Mouse (Mus musculus) small intestine, adult 2 months (tissue): ENCODE data around the gene Ppfia3. TPM values are rescaled to one million over a fixed set of nuclear protein-coding genes. Genes with fewer than 3 reads are reported as not detected.

Experiments
- H3K27ac ChIP-seq: fragments of 200-500 bp; 2 replicates; pipeline ENCODE4 v1.5.1; 2012; ENCODE audit warnings: low read depth, low read length, control low read depth, inconsistent platforms; ENCODE audit not compliant: insufficient read depth
- H3K27me3 ChIP-seq: fragments of 200-500 bp; 2 replicates; pipeline ENCODE4 v1.6.1; 2012; ENCODE audit warnings: mild to moderate bottlenecking, moderate library complexity, low read length, inconsistent platforms; ENCODE audit not compliant: control insufficient read depth, insufficient read depth
- H3K36me3 ChIP-seq: fragments of 200-500 bp; 2 replicates; pipeline ENCODE4 v1.6.1; 2012; ENCODE audit warnings: mild to moderate bottlenecking, low read length, control low read depth, inconsistent platforms; ENCODE audit not compliant: control insufficient read depth, insufficient read depth
- H3K4me1 ChIP-seq: fragments of 200-500 bp; 2 replicates; pipeline ENCODE4 v1.6.1; 2012; ENCODE audit warnings: low read length, inconsistent platforms, mixed read lengths; ENCODE audit not compliant: control insufficient read depth, insufficient read depth, insufficient read length
- H3K4me3 ChIP-seq: fragments of 200-500 bp; 2 replicates; pipeline ENCODE4 v1.5.1; 2012; ENCODE audit warnings: low read depth, mild to moderate bottlenecking, control low read depth, inconsistent platforms, low read length, moderate library complexity
- CTCF ChIP-seq: fragments of 200-500 bp; IDR thresholded peaks from 2 replicates; pipeline ENCODE4 v1.5.1; 2012; ENCODE audit warnings: low read depth, mild to moderate bottlenecking, control low read depth, inconsistent platforms, low read length, moderate library complexity, mixed read lengths; ENCODE audit not compliant: insufficient replicate concordance, insufficient read length; ENCODE audit errors: extremely low read depth
- POLR2A ChIP-seq: fragments of 200-500 bp; IDR thresholded peaks from 2 replicates; pipeline ENCODE4 v1.6.1; 2012; ENCODE audit warnings: low read depth, mild to moderate bottlenecking, control low read depth, inconsistent platforms, low read length, moderate library complexity
- WGBS: fragments of 180-500 bp; shearing (Covaris S2); methylation state at CpG from one replicate; pipeline ENCODE4 v1.1.7; 2018; 5-methylcytosine and 5-hydroxymethylcytosine counted together
- polyA plus RNA-seq: library from polyadenylated mRNA; depleted of rRNA; stranded (reverse); fragments of >200 nt; gene quantifications from 2 replicates; pipeline ENCODE4 v1.2.3, GENCODE M21; 2012

Ppfia3 gene
- polyA plus RNA-seq, 1 experiment = 63.9 TPM

DNA sequence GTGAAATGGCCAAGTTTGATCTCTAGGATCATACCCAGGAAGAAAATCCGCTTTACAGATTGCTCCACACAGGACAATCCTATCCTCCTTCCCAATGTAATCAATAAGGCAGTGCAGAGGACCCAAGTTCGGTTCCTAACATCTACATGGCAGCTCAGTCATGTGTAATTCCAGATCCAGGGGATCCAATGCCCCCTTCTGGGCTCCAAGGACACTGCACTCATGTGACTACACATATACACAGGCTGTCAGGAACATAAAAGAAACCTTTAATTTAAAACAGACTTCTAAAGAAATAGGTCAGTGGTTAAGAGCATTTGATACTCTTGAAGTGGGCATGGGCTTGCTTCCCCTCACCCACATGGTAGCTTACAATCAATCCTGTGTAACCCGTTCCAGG lies 19.3 kb upstream of the Ppfia3 start:
- no peak overlapping the region for H3K27ac ChIP-seq

DNA sequence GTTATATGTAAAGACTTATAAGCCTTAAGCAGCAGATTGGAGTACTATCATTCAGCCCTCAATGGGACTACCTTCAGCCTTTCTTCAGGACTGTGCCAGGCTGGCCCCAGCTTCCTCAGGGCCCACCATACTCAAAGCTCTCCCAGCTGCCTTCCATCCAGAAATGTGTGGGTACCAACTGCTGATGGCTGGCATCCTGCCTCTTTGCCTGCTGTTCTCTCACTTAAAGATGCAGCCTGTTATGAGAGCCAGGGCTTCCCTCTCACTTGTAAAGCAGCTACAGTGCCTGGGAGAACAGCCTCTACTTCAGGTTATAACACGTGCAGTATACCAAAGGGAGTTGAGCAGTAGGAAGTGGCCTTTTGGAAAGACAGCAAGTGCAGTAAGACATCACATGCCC lies 9.2 kb upstream of the Ppfia3 start:
- Histone ChIP-seq H3K36me3 (peaks cover 54% of the 10 kb centered on the region), H3K27me3 (no peaks in the 10 kb centered on the region), H3K4me1 (no peaks in the 10 kb centered on the region), H3K4me3 (no peak overlapping the region), H3K27ac (no peak overlapping the region)
- TF ChIP-seq CTCF = no peak
- no peak for TF ChIP-seq POLR2A
- 87% methylated on average over 1 of the region's 1 CpGs for WGBS

More for the DNA sequence above, 19.3 kb upstream of the Ppfia3 start:
- Histone ChIP-seq H3K27me3 (no peaks in the 10 kb centered on the region), H3K4me3 (no peak overlapping the region), H3K4me1 (no peaks in the 10 kb centered on the region), H3K36me3 (peaks cover 86% of the 10 kb centered on the region)
- 92% methylated on average over 3 of the region's 3 CpGs for WGBS
- TF ChIP-seq POLR2A = no peak

DNA sequence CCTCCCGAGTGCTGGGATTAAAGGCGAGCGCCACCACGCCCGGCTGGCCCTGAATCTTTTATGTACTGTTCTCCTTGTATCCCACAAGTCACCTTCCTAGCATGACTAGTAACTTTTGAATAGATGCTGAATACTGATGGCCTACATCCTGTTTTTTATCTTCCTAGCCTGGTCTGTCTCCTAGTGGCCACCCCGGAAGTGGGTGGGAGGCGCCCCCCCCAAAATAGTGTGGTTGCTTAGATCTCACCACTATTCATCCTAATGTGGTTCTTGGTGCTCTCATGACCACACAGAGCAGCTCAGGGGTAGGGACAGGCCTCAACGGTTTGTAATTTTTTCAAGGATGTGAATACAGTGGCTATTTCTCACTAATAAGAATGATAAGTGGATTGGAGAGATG lies 7.8 kb upstream of the Ppfia3 start:
- TF ChIP-seq POLR2A = no peak
- Histone ChIP-seq H3K27me3 (peaks cover 6% of the 10 kb centered on the region), H3K36me3 (peaks cover 41% of the 10 kb centered on the region), H3K4me1 (peaks cover 12% of the 10 kb centered on the region), H3K4me3 (no peak overlapping the region), H3K27ac (no peak overlapping the region)
- WGBS = 84% methylated on average over 8 of the region's 8 CpGs

DNA sequence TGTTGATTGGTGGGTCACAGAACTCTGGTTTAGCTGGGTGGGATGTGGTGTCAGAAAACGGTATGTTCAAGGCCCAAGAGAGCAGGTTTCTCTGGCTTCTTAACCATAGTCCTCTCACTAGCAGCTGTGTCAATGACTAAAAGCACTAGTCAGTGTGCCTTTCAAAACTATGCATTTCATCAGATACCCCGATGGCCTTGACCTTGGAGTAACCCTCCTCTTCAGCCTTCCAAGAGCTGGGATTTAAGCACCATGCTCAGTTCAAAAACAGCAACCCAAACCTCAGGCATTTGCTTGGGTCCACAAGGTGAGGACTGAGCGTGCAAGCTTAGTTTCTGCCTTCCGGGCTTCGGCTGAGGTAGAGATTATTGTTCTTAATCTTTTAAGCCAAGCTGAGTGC lies 5.6 kb upstream of the Ppfia3 start:
- H3K4me1 ChIP-seq = peaks cover 16% of the 10 kb centered on the region
- H3K27me3 ChIP-seq = peaks cover 13% of the 10 kb centered on the region
- no peak overlapping the region for H3K4me3 ChIP-seq
- no peak for TF ChIP-seq CTCF
- no peak for TF ChIP-seq POLR2A
- WGBS = 75% methylated on average over 5 of the region's 5 CpGs
- H3K36me3 ChIP-seq = peaks cover 24% of the 10 kb centered on the region
- no peak overlapping the region for H3K27ac ChIP-seq

DNA sequence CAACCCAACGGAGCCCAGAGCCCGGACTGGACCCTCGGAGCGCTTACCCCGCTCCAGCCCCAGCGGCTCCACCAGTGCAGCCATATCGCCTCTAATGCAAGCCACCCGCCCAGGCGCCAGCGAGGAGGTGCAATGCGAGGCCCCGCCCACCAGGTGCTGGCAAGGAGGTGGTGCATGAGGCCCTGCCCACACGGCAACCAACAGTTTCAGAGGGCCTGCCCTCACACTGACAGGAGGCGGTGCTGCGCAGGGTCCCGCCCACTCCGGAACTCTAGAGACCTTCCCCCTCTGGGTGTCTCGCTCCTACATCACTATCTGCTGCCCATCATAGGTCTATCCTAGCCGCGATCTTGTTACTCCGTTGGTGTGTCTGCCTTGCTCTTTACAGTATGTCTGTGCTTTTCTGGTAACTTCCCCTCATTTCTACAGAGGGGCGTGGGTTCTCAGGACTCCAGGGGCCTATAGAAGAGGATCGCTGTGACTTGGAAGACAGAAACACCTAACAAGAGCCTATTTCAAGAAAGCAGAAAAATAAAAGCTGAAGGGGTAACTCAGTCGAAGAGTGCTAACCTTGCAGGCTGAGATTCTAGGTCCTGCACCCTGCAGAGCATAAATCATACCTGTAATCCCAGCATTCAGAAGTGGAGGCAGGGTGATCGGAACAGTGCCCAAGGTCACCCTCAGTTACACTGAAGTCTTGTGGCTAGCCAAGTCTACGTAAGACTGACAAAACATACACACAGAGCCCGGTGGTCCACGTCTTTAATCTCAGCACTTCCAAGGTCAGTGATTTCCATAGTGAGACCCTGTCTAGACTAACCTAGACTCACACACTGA lies 3.9 kb upstream of the Ppfia3 start, which contains the start of gene Lin7b:
TSS of gene Lin7b (minus strand) at position 109 of the 837 bp plus-strand sequence.
- peaks cover 23% of the 10 kb centered on the region for H3K27me3 ChIP-seq
- WGBS = 8% methylated on average over 28 of the region's 28 CpGs
- H3K27ac ChIP-seq = no peak within 1 kb of the TSS
- H3K4me3 ChIP-seq = peak within 1 kb of the TSS; percentile 57
- peak; percentile 20; the same call in 1 of the 2 replicates for TF ChIP-seq CTCF
- TF ChIP-seq POLR2A = no peak
- peaks cover 8% of the 10 kb centered on the region for H3K36me3 ChIP-seq
- H3K4me1 ChIP-seq = peaks cover 23% of the 10 kb centered on the region

DNA sequence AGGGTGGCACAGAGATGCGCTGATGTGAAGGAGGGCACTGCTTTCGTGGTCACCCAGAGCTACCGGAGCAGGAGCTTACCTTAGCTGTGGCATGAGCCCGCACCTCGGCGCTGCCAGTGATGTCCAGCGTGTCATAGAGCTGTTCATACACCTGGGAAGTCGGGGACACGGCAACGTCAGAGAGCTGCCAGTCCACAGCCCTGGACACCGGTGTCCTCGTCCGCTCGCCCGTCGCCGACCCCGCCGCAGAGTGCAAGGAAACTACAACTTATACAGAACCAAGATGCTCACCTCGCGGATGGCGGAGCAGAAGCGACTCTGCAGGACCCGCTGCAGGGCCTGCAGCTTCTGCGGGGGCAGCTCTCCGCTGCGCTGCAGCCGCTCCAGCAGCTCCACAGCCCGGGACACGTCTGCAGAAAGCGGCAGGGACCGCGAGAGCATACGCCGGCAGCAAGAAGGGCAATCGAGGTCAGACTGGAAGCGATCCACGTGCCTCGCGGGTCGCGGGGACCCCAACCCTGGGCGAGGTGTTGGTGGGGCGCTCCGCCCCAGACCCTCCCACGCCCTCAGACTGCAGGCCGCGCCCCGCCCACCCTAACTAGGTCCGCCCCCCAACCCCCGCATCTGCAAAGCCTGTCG lies 3.1 kb upstream of the Ppfia3 start:
- Histone ChIP-seq H3K36me3 (0 out of 2 replicates have a peak, but pooled peaks cover 4% of the 10 kb centered on the region), H3K27ac (no peak overlapping the region), H3K27me3 (peaks cover 23% of the 10 kb centered on the region), H3K4me1 (peaks cover 23% of the 10 kb centered on the region), H3K4me3 (peak overlapping the region; percentile 57)
- no peak for TF ChIP-seq CTCF
- TF ChIP-seq POLR2A = no peak
- 6% methylated on average over 52 of the region's 52 CpGs for WGBS

DNA sequence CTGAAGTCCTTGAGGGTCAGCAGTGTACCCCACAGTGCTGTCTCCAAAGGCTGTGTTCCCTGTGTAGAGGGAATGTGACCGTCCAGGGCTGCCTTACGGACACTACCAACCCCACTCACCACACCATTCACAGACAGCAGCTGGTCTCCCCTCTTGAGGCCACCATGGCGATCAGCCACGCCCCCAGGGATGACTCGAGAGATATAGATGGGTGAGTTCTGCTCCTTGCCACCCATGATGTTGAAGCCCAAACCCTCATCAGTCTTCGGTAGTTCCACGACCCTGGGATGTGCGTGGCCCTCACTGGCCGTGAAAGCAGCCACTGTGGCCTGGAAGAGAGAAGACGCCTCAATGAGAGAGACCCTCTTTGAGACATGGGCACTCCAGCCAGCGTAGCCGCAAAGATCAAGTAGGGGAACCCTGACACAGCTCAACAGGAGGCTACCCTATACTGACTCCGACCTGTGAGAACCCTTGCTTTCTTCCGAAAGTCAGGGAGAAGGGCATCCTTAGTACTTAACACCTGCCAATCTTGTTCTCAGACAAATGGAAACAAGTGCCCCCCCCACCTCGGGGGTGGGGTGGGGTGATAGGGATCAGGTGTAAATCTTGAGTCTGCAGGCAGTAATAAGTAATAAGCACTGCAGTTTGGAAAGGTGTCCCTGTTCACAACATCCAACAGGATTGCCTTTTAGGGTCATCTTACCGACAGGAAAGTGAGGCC lies 2.4 kb upstream of the Ppfia3 start:
- no peak overlapping the region for H3K4me3 ChIP-seq
- peaks cover 23% of the 10 kb centered on the region for H3K27me3 ChIP-seq
- 0 out of 2 replicates have a peak, but pooled peaks cover 2% of the 10 kb centered on the region for H3K36me3 ChIP-seq
- H3K27ac ChIP-seq = no peak overlapping the region
- 75% methylated on average over 16 of the region's 16 CpGs for WGBS
- TF ChIP-seq POLR2A (no peak), CTCF (no peak)
- H3K4me1 ChIP-seq = peaks cover 23% of the 10 kb centered on the region
